ENCODE assay signal across 17 mouse cellular contexts in genomic region chr1:99759996-99760395, GRCm38 (mm10).
"Had no signal": no experiment of that assay in that cellular context is flagged by ENCODE, and none has a peak within 500 bp of the region (broad histone marks: within the 10 kb centered on the region; RNA-seq: fewer than 3 reads in every experiment).

No protein-coding gene starts in this region.

- DNase-seq: left cerebral cortex, postnatal 4 days; liver; liver, embryonic 13.5 days; liver, postnatal 0 days; lung, adult 18-20 months; lung, adult 2 months; lung, embryonic 14.5 days; lung, postnatal 10 days; lung, postnatal 14 days; lung, postnatal 36 days; lung, postnatal 4 days; midbrain, embryonic 14.5 days had no signal

- ATAC-seq: liver, embryonic 12.5 days; liver, postnatal 0 days; lung, postnatal 0 days; midbrain, embryonic 13.5 days; midbrain, embryonic 15.5 days; midbrain, embryonic 16.5 days had no signal
